Mouse (Mus musculus) liver, embryonic 15.5 days (tissue): ENCODE data around the gene Pxylp1. TPM values are rescaled to one million over a fixed set of nuclear protein-coding genes. Genes with fewer than 3 reads are reported as not detected.

Experiments
- ATAC-seq: fragments of 200-750 bp; cut with Nextera tagmentation; 2 replicates; pipeline ENCODE4 v1.8.0; 2017; ENCODE audit warnings: moderate number of reproducible peaks, mild to moderate bottlenecking, moderate library complexity; ENCODE audit not compliant: insufficient read depth
- H3K27ac ChIP-seq: fragments of 300-500 bp; sonication (generic); replicated peaks from 2 replicates; pipeline ENCODE4 v1.5.1; 2015; ENCODE audit warnings: mild to moderate bottlenecking, inconsistent platforms
- H3K27me3 ChIP-seq: fragments of 300-500 bp; sonication (generic); 2 replicates; pipeline ENCODE4 v1.6.1; 2015; ENCODE audit warnings: mild to moderate bottlenecking, inconsistent platforms
- H3K36me3 ChIP-seq: fragments of 300-500 bp; sonication (generic); replicated peaks from 2 replicates; pipeline ENCODE4 v1.6.1; 2015; ENCODE audit warnings: moderate library complexity, mild to moderate bottlenecking, inconsistent platforms
- H3K4me1 ChIP-seq: fragments of 300-500 bp; sonication (generic); replicated peaks from 2 replicates; pipeline ENCODE4 v1.6.1; 2015; ENCODE audit warnings: inconsistent platforms
- H3K4me2 ChIP-seq: fragments of 300-500 bp; sonication (generic); 2 replicates; pipeline ENCODE4 v1.6.1; 2015; ENCODE audit warnings: moderate library complexity, mild to moderate bottlenecking, inconsistent platforms
- H3K4me3 ChIP-seq: fragments of 300-500 bp; sonication (generic); replicated peaks from 2 replicates; pipeline ENCODE4 v1.5.1; 2015; ENCODE audit warnings: mild to moderate bottlenecking, inconsistent platforms
- H3K9ac ChIP-seq: fragments of 300-500 bp; sonication (generic); 2 replicates; pipeline ENCODE4 v1.6.1; 2015; ENCODE audit warnings: moderate library complexity, mild to moderate bottlenecking, inconsistent platforms
- H3K9me3 ChIP-seq: fragments of 300-500 bp; sonication (generic); replicated peaks from 2 replicates; pipeline ENCODE4 v1.6.1; 2016; ENCODE audit warnings: inconsistent platforms
- WGBS: fragments of 180-500 bp; shearing (Covaris S2); methylation state at CpG from one replicate; pipeline ENCODE4 v1.1.7; 2015; ENCODE audit warnings: mixed read lengths; ENCODE audit not compliant: insufficient replicate concordance; 5-methylcytosine and 5-hydroxymethylcytosine counted together
- polyA plus RNA-seq: library from polyadenylated mRNA; unstranded; fragments of >200 nt; fragmentation: Nextera tagmentation; extraction: Ambion mirVana; gene quantifications from 2 replicates; pipeline ENCODE4 v1.2.1, GENCODE M21; 2015

The Pxylp1 gene
- polyA plus RNA-seq, 1 experiment from 2014 or later: 6.1 TPM

GRCm38 (mm10) chr9:96835374-96835921 lies 57.0 kb downstream of the Pxylp1 start:
- Histone ChIP-seq H3K4me3 (no peak overlapping the region), H3K36me3 (no peaks in the 10 kb centered on the region), H3K9me3 (no peaks in the 10 kb centered on the region), H3K4me2 (no peak overlapping the region), H3K27me3 (no peaks in the 10 kb centered on the region), H3K4me1 (no peaks in the 10 kb centered on the region), H3K27ac (no peak overlapping the region), H3K9ac (no peak overlapping the region)
- ATAC-seq: no peak
- 55% methylated on average over 6 of the region's 6 CpGs for WGBS

- 55% methylated on average over 5 of the region's 5 CpGs for WGBS
- Histone ChIP-seq H3K4me2 (no peak overlapping the region), H3K36me3 (no peaks in the 10 kb centered on the region), H3K9ac (no peak overlapping the region), H3K4me1 (no peaks in the 10 kb centered on the region), H3K27ac (no peak overlapping the region), H3K9me3 (no peaks in the 10 kb centered on the region), H3K4me3 (no peak overlapping the region), H3K27me3 (no peaks in the 10 kb centered on the region)
- ATAC-seq: no peak
Measured at GRCm38 (mm10) chr9:96833606-96834005, 58.9 kb downstream of the Pxylp1 start.

GRCm38 (mm10) chr9:96832516-96832915 lies 60.0 kb downstream of the Pxylp1 start:
- Histone ChIP-seq H3K4me3 (no peak overlapping the region), H3K36me3 (no peaks in the 10 kb centered on the region), H3K9ac (no peak overlapping the region), H3K27me3 (no peaks in the 10 kb centered on the region), H3K4me2 (no peak overlapping the region), H3K9me3 (no peaks in the 10 kb centered on the region), H3K4me1 (no peaks in the 10 kb centered on the region), H3K27ac (no peak overlapping the region)
- no peak for ATAC-seq
- WGBS: 76% methylated on average over 4 of the region's 4 CpGs

- no peak overlapping the region for H3K27ac ChIP-seq
- H3K4me2 ChIP-seq: no peak overlapping the region
- H3K9ac ChIP-seq: no peak overlapping the region
- WGBS: 77% methylated on average over 17 of the region's 17 CpGs
- H3K4me3 ChIP-seq: no peak overlapping the region
- no peaks in the 10 kb centered on the region for H3K4me1 ChIP-seq
- no peaks in the 10 kb centered on the region for H3K9me3 ChIP-seq
- H3K36me3 ChIP-seq: no peaks in the 10 kb centered on the region
- no peak for ATAC-seq
- no peaks in the 10 kb centered on the region for H3K27me3 ChIP-seq
Measured at GRCm38 (mm10) chr9:96830856-96831359, 61.6 kb downstream of the Pxylp1 start.

GRCm38 (mm10) chr9:96829682-96830081 lies 62.8 kb downstream of the Pxylp1 start:
- 88% methylated on average over 2 of the region's 3 CpGs for WGBS
- H3K27me3 ChIP-seq: no peaks in the 10 kb centered on the region
- H3K9me3 ChIP-seq: no peaks in the 10 kb centered on the region
- H3K4me2 ChIP-seq: no peak overlapping the region
- H3K27ac ChIP-seq: no peak overlapping the region
- no peaks in the 10 kb centered on the region for H3K4me1 ChIP-seq
- no peak overlapping the region for H3K4me3 ChIP-seq
- no peak for ATAC-seq
- H3K9ac ChIP-seq: no peak overlapping the region
- no peaks in the 10 kb centered on the region for H3K36me3 ChIP-seq

- no peak overlapping the region for H3K4me2 ChIP-seq
- ATAC-seq: no peak
- H3K9ac ChIP-seq: no peak overlapping the region
- no peaks in the 10 kb centered on the region for H3K9me3 ChIP-seq
- H3K27ac ChIP-seq: no peak overlapping the region
- H3K36me3 ChIP-seq: no peaks in the 10 kb centered on the region
- H3K4me1 ChIP-seq: no peaks in the 10 kb centered on the region
- H3K4me3 ChIP-seq: no peak overlapping the region
- no peaks in the 10 kb centered on the region for H3K27me3 ChIP-seq
- WGBS: 27% methylated on average over 2 of the region's 2 CpGs
Measured at GRCm38 (mm10) chr9:96828071-96828470, 64.4 kb downstream of the Pxylp1 start.

GRCm38 (mm10) chr9:96827002-96827785 lies 65.3 kb downstream of the Pxylp1 start:
- no peak overlapping the region for H3K4me3 ChIP-seq
- no peaks in the 10 kb centered on the region for H3K36me3 ChIP-seq
- ATAC-seq: no peak
- H3K9me3 ChIP-seq: no peaks in the 10 kb centered on the region
- H3K4me2 ChIP-seq: no peak overlapping the region
- 66% methylated on average over 12 of the region's 12 CpGs for WGBS
- H3K27me3 ChIP-seq: no peaks in the 10 kb centered on the region
- no peaks in the 10 kb centered on the region for H3K4me1 ChIP-seq
- no peak overlapping the region for H3K27ac ChIP-seq
- H3K9ac ChIP-seq: no peak overlapping the region

- no peak for ATAC-seq
Measured at GRCm38 (mm10) chr9:96824857-96825256, 67.6 kb downstream of the Pxylp1 start.

GRCm38 (mm10) chr9:96824026-96824425 lies 68.4 kb downstream of the Pxylp1 start:
- no peak overlapping the region for H3K27ac ChIP-seq
- no peak overlapping the region for H3K4me2 ChIP-seq
- H3K9ac ChIP-seq: no peak overlapping the region
- ATAC-seq: no peak
- H3K9me3 ChIP-seq: no peaks in the 10 kb centered on the region
- H3K36me3 ChIP-seq: no peaks in the 10 kb centered on the region
- no peak overlapping the region for H3K4me3 ChIP-seq
- WGBS: 53% methylated on average over 12 of the region's 12 CpGs
- H3K27me3 ChIP-seq: no peaks in the 10 kb centered on the region
- no peaks in the 10 kb centered on the region for H3K4me1 ChIP-seq

More at GRCm38 (mm10) chr9:96824857-96825256, 67.6 kb downstream of the Pxylp1 start:
- Histone ChIP-seq H3K36me3 (no peaks in the 10 kb centered on the region), H3K9ac (no peak overlapping the region), H3K27ac (no peak overlapping the region), H3K27me3 (no peaks in the 10 kb centered on the region), H3K4me1 (no peaks in the 10 kb centered on the region), H3K4me2 (no peak overlapping the region), H3K9me3 (no peaks in the 10 kb centered on the region), H3K4me3 (no peak overlapping the region)
- 78% methylated on average over 18 of the region's 18 CpGs for WGBS

GRCm38 (mm10) chr9:96823541-96823940 lies 68.9 kb downstream of the Pxylp1 start:
- Histone ChIP-seq H3K4me3 (no peak overlapping the region), H3K4me2 (no peak overlapping the region), H3K9ac (no peak overlapping the region), H3K9me3 (no peaks in the 10 kb centered on the region), H3K27ac (no peak overlapping the region), H3K27me3 (no peaks in the 10 kb centered on the region), H3K4me1 (no peaks in the 10 kb centered on the region), H3K36me3 (no peaks in the 10 kb centered on the region)
- WGBS: 57% methylated on average over 5 of the region's 5 CpGs
- ATAC-seq: no peak

GRCm38 (mm10) chr9:96823005-96823404 lies 69.5 kb downstream of the Pxylp1 start:
- 68% methylated on average over 9 of the region's 9 CpGs for WGBS
- Histone ChIP-seq H3K9me3 (no peaks in the 10 kb centered on the region), H3K27me3 (no peaks in the 10 kb centered on the region), H3K4me1 (no peaks in the 10 kb centered on the region), H3K9ac (no peak overlapping the region), H3K36me3 (no peaks in the 10 kb centered on the region), H3K4me3 (no peak overlapping the region), H3K27ac (no peak overlapping the region), H3K4me2 (no peak overlapping the region)
- no peak for ATAC-seq
